Mouse (Mus musculus) bone marrow, adult 2 months (tissue): ENCODE measurements around the gene Gdi1.

Source experiments
- CTCF ChIP-seq: fragments of 200-500 bp; IDR thresholded peaks from 2 replicates; pipeline ENCODE4 v1.5.1; 2011; ENCODE audit warnings: low read length, control low read depth; ENCODE audit not compliant: control insufficient read depth, insufficient read depth
- POLR2A ChIP-seq: fragments of 200-500 bp; IDR thresholded peaks from 2 replicates; pipeline ENCODE4 v1.6.1; 2011; ENCODE audit warnings: low read depth, mild to moderate bottlenecking, control low read depth, low read length, borderline replicate concordance; ENCODE audit not compliant: control insufficient read depth

DNA sequence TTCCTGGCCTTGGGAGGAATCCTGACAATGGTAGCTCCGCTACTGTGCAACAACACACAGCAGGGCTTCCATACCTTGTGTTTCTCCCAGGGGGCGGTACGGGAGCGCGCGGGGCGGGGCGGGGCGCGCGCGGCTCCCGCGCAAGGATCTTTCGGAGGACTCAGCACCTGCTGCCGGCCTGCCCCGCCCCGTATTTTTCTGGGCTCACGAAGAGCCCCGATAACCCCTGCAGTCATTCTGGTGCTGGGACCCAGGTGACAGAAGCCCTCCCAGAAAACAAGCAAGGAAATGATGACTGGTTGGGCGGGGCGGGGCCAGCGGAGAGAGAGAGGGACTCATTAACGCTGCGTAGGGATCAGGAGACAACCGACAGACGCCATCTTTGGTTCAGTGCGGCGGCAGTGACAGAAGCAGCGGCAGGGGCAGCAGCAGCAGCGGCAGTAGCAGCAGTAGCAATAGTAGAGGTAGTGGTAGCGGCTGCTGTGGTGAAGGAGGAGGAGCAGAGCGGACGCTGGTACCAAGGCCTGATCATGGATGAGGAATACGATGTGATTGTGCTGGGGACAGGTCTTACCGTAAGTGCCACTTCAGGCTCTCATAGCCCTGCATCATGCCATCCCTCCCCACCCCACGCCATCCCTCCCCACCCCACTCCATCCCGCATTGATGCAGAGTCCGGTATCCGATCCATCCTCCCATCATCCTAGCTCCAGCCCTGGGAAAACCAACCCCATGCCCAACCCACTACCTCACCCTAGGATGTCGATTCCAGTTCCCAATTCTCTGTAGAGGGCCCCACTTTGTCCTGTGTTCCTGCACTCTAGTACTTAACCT lies at the start of gene Gdi1:
- TF ChIP-seq CTCF = no peak
- TF ChIP-seq POLR2A = peak; percentile 89
